Mouse (Mus musculus) CD4-positive naive resting alpha-beta T cell, adult 76 days (primary cell): ENCODE measurements around the gene Ppm1a. TPM values are rescaled to one million over a fixed set of nuclear protein-coding genes. Genes with fewer than 3 reads are reported as not detected.

Experiments used
- total RNA-seq: library from RNA; stranded (reverse); gene quantifications from one replicate; pipeline ENCODE4 v1.2.4, GENCODE M21; 2023

The Ppm1a gene
- total RNA-seq = 170 TPM

GRCm38 (mm10) chr12:72757086-72757485, at the start of gene Ppm1a:
Gene Ppm1a (plus strand): TSS chr12:72757455.

Other genes starting within 250 kb of the Ppm1a start
- 3.8 TPM for gene Pcnx4, start 221.1 kb upstream of the Ppm1a start, total RNA-seq
- gene Gm4756, start 107.8 kb upstream of the Ppm1a start, total RNA-seq = not detected
- 22.2 TPM for gene Dhrs7, start 92.5 kb upstream of the Ppm1a start, total RNA-seq
- gene Six6, start 182.4 kb downstream of the Ppm1a start, total RNA-seq = not detected
- not detected for gene 4930447C04Rik, start 183.3 kb downstream of the Ppm1a start, total RNA-seq